Mouse (Mus musculus): ENCODE results near the gene Them5.

DNA sequence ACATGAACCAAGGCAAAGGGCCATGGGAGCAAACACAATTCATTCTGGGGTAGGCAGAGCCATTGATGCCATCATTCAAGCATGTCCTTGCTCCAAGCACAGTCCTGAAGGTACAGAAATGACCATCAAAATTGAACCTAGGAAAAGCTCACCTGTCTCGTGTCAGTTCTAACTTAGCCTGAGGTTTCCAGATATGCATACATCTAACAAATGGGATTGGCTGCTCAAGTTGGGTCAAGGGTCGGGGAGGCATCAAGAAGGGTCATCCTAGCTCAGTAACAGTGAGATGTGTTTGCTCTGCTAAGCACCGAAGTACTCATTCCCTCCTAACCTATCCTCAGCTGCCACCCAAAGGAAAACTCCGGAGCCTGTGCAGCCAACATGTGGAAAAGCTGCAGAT is 55.0 kb downstream of the Them5 start:
- no peak for TF ChIP-seq CTCF (IDR thresholded peaks at IDR 0.05; ENCODE audit: borderline replicate concordance, control insufficient read depth, extremely low read depth, insufficient read depth, low read length, poor library complexity)
- TF ChIP-seq POLR2A (IDR thresholded peaks at IDR 0.05; ENCODE audit: control insufficient read depth, extremely low read depth, insufficient read depth, low read length, poor library complexity), result no peak
